Mouse (Mus musculus) thymus, adult 18-20 months (tissue): Measurements from ENCODE around the gene D630039A03Rik.
A peak's percentile ranks its signal among the peaks of the same experiment; 100 is the strongest.

ENCODE experiments used
- DNase-seq, 2 experiments: peaks; one replicate each; pipeline ENCODE4 v3.0.0; 2022; ENCODE audit warnings: mixed read lengths in 2 of 2

D630039A03Rik gene

DNA sequence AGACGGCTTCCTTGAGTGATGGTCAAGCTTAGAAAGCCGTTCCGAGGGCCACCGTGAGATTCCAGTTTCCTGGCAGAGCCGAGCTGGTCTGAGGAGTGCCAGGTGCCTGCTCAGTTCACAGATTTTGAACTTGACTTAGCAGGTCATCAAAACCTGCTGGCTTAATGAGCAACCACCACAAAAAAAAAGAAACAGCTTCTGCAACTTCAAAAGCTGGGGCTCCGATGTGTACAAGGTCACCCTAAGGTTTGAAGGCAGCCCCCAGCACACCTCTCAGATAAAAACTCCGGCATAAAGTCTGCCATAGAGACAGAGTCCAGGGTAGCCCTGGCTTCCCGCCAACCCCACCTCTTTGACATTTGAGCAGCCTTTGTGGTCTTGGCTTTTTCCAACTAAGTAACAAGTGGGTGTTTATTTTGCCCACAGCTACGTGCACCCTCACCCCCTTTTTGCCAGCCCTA lies at the start of gene D630039A03Rik:
Gene D630039A03Rik, minus strand, starts transcription at position 97 of the 461 bp plus-strand sequence.
- DNase-seq = peak in 1 of 2 experiments; percentile 23

- DNase-seq = no peak
Measured at GRCm38 (mm10) chr4:57965516-57965915, 49.4 kb upstream of the D630039A03Rik start.

DNA sequence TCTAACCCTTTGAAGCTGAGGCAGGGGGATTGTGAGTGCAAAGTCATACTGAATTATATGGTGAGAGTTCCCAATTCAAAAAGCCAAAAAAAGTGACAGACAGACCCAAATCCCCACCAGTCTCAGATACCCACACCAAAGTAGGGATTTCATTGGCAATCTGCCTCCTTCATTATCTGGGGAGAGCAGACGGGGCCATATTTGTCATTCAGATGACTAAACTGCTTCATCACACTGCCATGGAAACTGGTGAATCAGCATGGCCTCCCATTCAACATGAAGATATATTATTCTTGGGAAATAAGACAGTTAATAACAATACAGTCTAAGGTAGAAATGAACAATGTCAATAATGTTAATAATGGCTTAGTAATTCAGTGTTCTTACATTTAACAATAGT lies 48.0 kb upstream of the D630039A03Rik start:
- no peak for DNase-seq

GRCm38 (mm10) chr4:57959056-57959455 lies 43.0 kb upstream of the D630039A03Rik start:
- no peak for DNase-seq

- DNase-seq = peak; percentile 43 to 68
Measured at GRCm38 (mm10) chr4:57958098-57958497, 42.0 kb upstream of the D630039A03Rik start.

- DNase-seq = peak in 1 of 2 experiments; percentile 6
Measured at GRCm38 (mm10) chr4:57957200-57958085, 41.3 kb upstream of the D630039A03Rik start.

GRCm38 (mm10) chr4:57956029-57956960 lies 40.2 kb upstream of the D630039A03Rik start, which contains the start of gene Txn1:
Gene Txn1, minus strand, starts transcription at chr4:57956411.
- peak; percentile 88 for DNase-seq

GRCm38 (mm10) chr4:57955544-57955958 lies 39.5 kb upstream of the D630039A03Rik start:
- peak; percentile 57 to 58 for DNase-seq

DNA sequence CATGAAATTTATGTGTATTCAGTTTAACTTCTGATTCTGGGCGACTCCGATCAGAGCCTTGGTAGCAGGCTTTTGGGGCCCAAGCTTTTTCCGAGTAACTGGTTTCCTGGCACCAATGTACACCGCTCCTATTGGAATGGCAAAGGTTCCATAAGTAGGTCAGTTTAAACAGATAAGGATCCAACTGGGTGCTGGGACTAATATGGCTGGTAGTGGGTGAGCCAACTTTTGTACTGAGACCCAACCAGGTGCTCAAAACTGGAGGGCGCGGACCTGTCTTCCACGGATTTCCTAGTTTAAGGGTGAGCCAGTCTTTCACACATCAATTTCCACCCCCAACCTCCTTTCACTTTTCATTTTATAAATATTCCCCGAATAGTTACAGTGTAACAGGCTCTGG lies 38.9 kb upstream of the D630039A03Rik start:
- DNase-seq = no peak

DNA sequence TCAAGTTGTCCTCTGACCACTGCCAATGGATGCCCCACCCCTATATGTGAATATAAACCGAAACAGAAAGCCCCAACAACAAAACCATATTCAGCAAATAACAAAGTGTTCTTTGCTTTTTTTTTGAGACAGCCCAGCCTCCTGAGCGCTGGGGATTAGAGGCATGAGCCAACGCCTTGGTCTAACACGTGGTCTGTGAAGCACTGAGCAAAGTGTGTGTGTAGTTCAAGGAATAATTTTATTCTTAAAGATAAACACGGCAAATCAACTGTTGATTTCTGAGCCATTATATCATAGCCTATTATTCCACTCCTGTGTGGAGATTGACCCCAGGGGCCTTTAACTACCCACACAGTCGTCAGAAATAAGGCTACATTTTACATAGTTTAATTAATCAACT lies 38.5 kb upstream of the D630039A03Rik start:
- DNase-seq = no peak

DNA sequence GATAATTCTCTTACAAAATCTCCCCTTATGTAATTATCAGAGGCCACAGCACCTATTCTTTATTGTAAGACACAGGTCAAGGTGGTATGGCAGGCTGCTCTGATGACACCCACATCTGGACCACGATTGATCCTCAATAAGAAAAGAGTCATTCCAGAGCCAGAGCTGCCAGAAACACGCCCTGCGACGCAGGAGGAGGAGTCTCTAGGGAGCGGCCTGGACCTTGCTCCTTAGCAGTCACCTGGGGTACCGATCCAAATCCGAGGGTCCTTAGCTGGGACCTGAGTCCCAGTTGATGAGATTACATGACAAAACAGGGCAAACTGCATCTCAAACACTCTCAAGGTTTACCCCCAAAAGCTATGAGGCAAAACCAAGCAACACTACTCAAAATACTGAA lies 37.7 kb upstream of the D630039A03Rik start:
- no peak for DNase-seq

DNA sequence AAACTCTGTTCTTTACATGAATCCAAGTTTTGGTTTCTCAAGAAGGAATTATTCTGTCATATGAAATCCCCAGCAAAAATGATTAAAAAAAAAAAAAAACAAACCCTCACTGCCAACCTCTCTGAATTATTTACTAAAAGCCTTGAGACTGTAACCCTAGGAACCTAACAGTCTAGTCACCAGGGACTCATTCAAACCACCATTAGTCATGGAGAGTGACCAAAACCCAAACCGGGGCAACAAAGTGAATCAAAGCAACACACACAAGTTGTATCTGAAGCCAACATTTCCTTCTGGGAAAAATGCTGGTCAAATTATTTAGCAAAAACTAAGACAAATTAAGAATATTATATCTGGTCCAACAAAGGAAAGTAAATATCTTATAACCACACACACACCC lies 36.8 kb upstream of the D630039A03Rik start:
- DNase-seq = no peak

DNA sequence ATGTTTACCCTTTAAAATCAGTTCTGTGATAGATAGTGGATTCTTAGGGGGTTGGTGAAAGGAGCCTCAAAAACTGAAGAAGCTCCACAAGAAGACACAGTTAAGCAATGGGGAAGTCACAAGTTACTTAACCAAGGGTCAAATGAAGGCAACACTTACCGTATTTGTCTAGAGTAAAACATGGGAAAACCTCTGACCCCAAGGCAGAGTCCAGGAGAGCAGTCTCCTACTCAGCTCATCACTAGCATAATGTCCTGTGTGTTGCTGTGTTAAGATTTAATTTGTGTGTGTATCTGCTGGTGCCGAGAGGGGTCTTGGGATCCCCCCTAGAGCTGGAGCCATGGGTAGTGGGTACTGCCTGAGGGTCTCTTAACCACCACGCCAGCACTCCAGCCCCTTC lies 36.3 kb upstream of the D630039A03Rik start:
- no peak for DNase-seq

DNA sequence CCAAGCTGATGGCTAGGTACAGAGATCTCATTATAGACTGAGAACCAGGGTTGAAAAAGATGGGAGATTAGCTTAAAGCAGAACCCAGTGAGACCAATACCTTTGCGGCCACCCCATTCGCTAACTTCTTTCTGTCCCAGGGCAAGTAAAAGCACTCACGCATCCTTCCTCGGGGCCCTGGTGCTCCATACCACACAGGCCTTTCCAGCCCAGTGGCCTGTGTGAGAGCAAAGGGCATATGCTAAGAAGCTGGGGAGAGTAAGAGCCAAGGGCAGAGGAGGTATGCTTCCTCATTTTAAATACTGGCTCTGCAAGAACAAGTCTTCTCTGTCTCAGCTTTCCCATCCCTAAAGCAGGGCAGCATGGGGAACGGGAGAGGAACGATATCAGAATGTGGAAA lies 33.8 kb upstream of the D630039A03Rik start:
- DNase-seq = no peak

- DNase-seq = no peak
Measured at GRCm38 (mm10) chr4:57947476-57947875, 31.4 kb upstream of the D630039A03Rik start.

DNA sequence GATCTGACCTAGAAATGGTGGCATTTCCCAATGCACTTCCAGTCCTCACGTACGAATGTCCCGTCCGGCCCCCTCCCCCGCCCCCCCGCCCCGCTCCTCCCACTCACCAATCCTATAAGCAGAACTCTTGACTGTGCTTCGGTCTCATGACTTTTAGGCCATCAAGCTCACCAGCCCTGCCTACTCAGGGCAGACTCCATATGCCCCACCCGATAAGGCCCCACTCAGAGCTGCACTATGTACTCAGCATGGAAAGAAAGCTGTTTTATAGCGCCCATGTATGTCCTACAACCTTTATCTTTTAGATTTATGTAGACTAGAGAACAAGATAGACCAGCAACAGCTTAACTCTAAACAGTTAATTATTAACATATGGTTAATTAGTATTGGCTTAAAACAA lies 30.9 kb upstream of the D630039A03Rik start:
- no peak for DNase-seq

GRCm38 (mm10) chr4:57942892-57943291 lies 26.8 kb upstream of the D630039A03Rik start:
- DNase-seq = no peak

GRCm38 (mm10) chr4:57940631-57941030 lies 24.5 kb upstream of the D630039A03Rik start:
- no peak for DNase-seq

DNA sequence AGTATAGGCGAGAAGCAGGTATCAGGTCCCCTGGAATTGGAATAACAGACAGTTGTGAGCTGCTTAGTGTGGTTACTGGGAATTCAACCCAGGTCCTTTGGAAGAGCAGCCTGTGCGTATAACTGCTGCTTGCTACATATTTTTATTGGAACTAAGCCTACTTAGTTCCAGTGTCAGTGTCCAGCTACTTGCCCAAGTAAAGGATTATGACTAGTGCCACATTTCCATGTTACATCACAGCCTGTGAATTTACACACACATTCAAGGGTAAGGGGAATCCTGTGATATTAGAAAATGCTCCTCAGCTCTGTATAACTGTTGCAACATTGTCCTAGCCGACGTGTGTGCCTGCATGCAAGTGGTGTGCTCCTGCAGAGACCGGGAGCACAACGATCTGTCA lies 21.2 kb upstream of the D630039A03Rik start:
- DNase-seq = no peak

DNA sequence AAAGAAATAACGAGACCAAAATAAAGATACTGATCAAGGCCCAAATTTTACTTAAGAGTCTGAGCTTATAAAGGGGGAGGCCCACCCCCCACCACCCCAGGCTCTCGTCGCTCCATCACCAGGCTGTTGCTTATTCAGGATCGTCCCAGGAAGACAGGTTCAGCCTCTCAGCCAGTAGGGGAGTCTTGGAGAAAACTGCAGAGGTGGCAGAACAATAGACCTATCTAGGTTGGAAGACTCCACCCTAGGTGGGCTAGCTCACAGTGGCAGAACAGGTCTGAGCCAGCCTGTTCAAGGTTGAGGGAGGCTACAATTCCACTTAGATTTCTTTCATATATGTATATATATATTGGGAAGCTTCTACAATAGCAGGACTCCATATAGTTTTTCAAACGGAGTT lies 18.1 kb upstream of the D630039A03Rik start:
- no peak for DNase-seq

DNA sequence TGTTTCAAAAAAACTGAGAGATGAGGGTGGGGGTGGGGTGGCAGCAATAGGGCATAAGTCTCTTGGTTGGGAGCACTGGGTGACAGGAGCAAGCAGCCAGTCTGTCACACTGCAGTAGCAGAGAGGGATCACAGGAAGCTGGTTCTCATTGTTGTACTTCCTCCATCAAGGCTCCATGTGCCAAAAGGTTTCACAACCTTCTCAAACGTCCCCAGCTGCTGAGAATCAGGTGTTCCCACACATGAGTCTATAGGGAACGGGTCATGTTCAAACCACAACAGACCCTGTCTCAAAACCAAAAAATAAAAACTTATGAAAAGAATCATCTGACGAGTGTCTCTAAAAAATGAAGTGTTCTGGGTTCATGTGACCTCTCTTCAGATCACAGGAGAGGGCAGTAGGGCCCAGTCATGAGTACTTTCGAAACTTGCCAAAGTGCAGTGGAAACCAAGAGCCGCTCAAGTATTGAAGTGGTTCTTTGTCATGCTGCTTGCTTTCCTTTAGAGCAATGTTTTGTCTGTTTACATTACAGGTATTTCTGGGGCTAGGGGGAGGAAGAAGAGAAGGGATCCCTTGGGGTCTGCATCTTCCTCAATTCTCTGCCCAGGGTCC lies 14.6 kb upstream of the D630039A03Rik start:
- no peak for DNase-seq

GRCm38 (mm10) chr4:57927464-57928205 lies 11.5 kb upstream of the D630039A03Rik start:
- DNase-seq = no peak
